Mouse (Mus musculus) hindbrain, embryonic 11.5 days (tissue): ENCODE measurements at regions not wholly inside any gene's neighbourhood (a gene's known extent, or its start where the extent isn't known, plus 50 kb on each side); places are given as distances from the start of the nearest gene placed in this dataset.

ENCODE experiments used
- ATAC-seq: fragments of 200-750 bp; cut with Nextera tagmentation; 2 replicates; pipeline ENCODE4 v1.8.0; 2017; ENCODE audit warnings: mild to moderate bottlenecking, moderate TSS enrichment, moderate library complexity; ENCODE audit not compliant: low FRiP score
- DNase-seq: peaks from one replicate; pipeline ENCODE4 v3.0.0-alpha.2; 2015; ENCODE audit warnings: low spot score
- H3K27ac ChIP-seq: fragments of 300-500 bp; sonication (generic); 2 replicates; pipeline ENCODE4 v1.5.1; 2014; ENCODE audit warnings: mild to moderate bottlenecking, low read depth, low read length
- H3K27me3 ChIP-seq: fragments of 300-500 bp; sonication (generic); 2 replicates; pipeline ENCODE4 v1.6.1; 2014; ENCODE audit warnings: mild to moderate bottlenecking, low read length, moderate library complexity, mixed read lengths; ENCODE audit not compliant: control insufficient read depth, insufficient read depth
- H3K36me3 ChIP-seq: fragments of 300-500 bp; sonication (generic); 2 replicates; pipeline ENCODE4 v1.6.1; 2014; ENCODE audit warnings: mild to moderate bottlenecking, low read length, moderate library complexity, mixed read lengths; ENCODE audit not compliant: control insufficient read depth, insufficient read depth
- H3K4me1 ChIP-seq: fragments of 300-500 bp; sonication (generic); replicated peaks from 2 replicates; pipeline ENCODE4 v1.6.1; 2014; ENCODE audit warnings: low read length, mixed read lengths; ENCODE audit not compliant: control insufficient read depth, insufficient read depth
- H3K4me2 ChIP-seq: fragments of 300-500 bp; sonication (generic); replicated peaks from 2 replicates; pipeline ENCODE4 v1.6.1; 2014; ENCODE audit warnings: mild to moderate bottlenecking, low read depth, low read length
- H3K4me3 ChIP-seq: fragments of 300-500 bp; sonication (generic); 2 replicates; pipeline ENCODE4 v1.5.1; 2014; ENCODE audit warnings: low read depth, low read length
- H3K9ac ChIP-seq: fragments of 300-500 bp; sonication (generic); 2 replicates; pipeline ENCODE4 v1.6.1; 2014; ENCODE audit warnings: low read depth, low read length
- H3K9me3 ChIP-seq: fragments of 300-500 bp; sonication (generic); 2 replicates; pipeline ENCODE4 v1.6.1; 2016; ENCODE audit warnings: low read length; ENCODE audit not compliant: control insufficient read depth
- whole genome bisulfite sequencing: fragments of 180-500 bp; shearing (Covaris S2); extraction: QIAGEN DNeasy Blood & Tissue Kit; methylation state at CpG from one replicate; pipeline ENCODE4 v1.1.7; 2014; 5-methylcytosine and 5-hydroxymethylcytosine counted together

- H3K36me3 ChIP-seq = no peaks in the 10 kb centered on the region
- H3K4me3 ChIP-seq = no peak overlapping the region
- no peaks in the 10 kb centered on the region for H3K4me1 ChIP-seq
- H3K4me2 ChIP-seq = no peak overlapping the region
- DNase-seq (no peak), ATAC-seq (no peak)
- 82% methylated on average over 3 of the region's 3 CpGs for WGBS
- no peak overlapping the region for H3K9ac ChIP-seq
- no peak overlapping the region for H3K27ac ChIP-seq
- H3K9me3 ChIP-seq = no peaks in the 10 kb centered on the region
- no peaks in the 10 kb centered on the region for H3K27me3 ChIP-seq
Measured at GRCm38 (mm10) chr6:22443170-22443569, 87.1 kb upstream of the Fam3c start.

- no peaks in the 10 kb centered on the region for H3K9me3 ChIP-seq
- WGBS = 91% methylated on average over 8 of the region's 8 CpGs
- H3K4me1 ChIP-seq = no peaks in the 10 kb centered on the region
- DNase-seq (no peak), ATAC-seq (no peak)
- H3K27ac ChIP-seq = no peak overlapping the region
- H3K4me3 ChIP-seq = no peak overlapping the region
- no peak overlapping the region for H3K9ac ChIP-seq
- no peaks in the 10 kb centered on the region for H3K27me3 ChIP-seq
- H3K4me2 ChIP-seq = no peak overlapping the region
- no peaks in the 10 kb centered on the region for H3K36me3 ChIP-seq
Measured at GRCm38 (mm10) chr6:22442591-22442990, 86.5 kb upstream of the Fam3c start.

- Histone ChIP-seq H3K27ac (no peak overlapping the region), H3K27me3 (no peaks in the 10 kb centered on the region), H3K4me3 (no peak overlapping the region), H3K36me3 (no peaks in the 10 kb centered on the region), H3K9ac (no peak overlapping the region), H3K9me3 (no peaks in the 10 kb centered on the region), H3K4me2 (no peak overlapping the region), H3K4me1 (no peaks in the 10 kb centered on the region)
- 86% methylated on average over 9 of the region's 9 CpGs for WGBS
- DNase-seq (no peak), ATAC-seq (no peak)
Measured at GRCm38 (mm10) chr6:22439871-22440270, 83.8 kb upstream of the Fam3c start.

GRCm38 (mm10) chr6:22429026-22429425, 73.0 kb upstream of the Fam3c start:
- H3K4me1 ChIP-seq = no peaks in the 10 kb centered on the region
- no peak overlapping the region for H3K9ac ChIP-seq
- ATAC-seq (no peak), DNase-seq (no peak)
- no peaks in the 10 kb centered on the region for H3K9me3 ChIP-seq
- no peak overlapping the region for H3K27ac ChIP-seq
- no peak overlapping the region for H3K4me2 ChIP-seq
- 62% methylated on average over 3 of the region's 3 CpGs for WGBS
- no peaks in the 10 kb centered on the region for H3K36me3 ChIP-seq
- H3K4me3 ChIP-seq = no peak overlapping the region
- no peaks in the 10 kb centered on the region for H3K27me3 ChIP-seq

GRCm38 (mm10) chr6:22424161-22424807, 68.2 kb upstream of the Fam3c start:
- ATAC-seq = no peak
- H3K4me3 ChIP-seq = no peak overlapping the region
- no peak for DNase-seq
- H3K27me3 ChIP-seq = no peaks in the 10 kb centered on the region
- H3K9ac ChIP-seq = no peak overlapping the region
- H3K36me3 ChIP-seq = no peaks in the 10 kb centered on the region
- H3K9me3 ChIP-seq = no peaks in the 10 kb centered on the region
- no peaks in the 10 kb centered on the region for H3K4me1 ChIP-seq
- H3K27ac ChIP-seq = no peak overlapping the region
- no peak overlapping the region for H3K4me2 ChIP-seq
- 90% methylated on average over 10 of the region's 10 CpGs for WGBS

GRCm38 (mm10) chr6:22423070-22423980, 67.3 kb upstream of the Fam3c start:
- no peak overlapping the region for H3K4me2 ChIP-seq
- no peaks in the 10 kb centered on the region for H3K27me3 ChIP-seq
- no peaks in the 10 kb centered on the region for H3K36me3 ChIP-seq
- WGBS = 85% methylated on average over 9 of the region's 9 CpGs
- ATAC-seq (no peak), DNase-seq (no peak)
- no peaks in the 10 kb centered on the region for H3K4me1 ChIP-seq
- H3K9ac ChIP-seq = no peak overlapping the region
- H3K4me3 ChIP-seq = no peak overlapping the region
- H3K9me3 ChIP-seq = no peaks in the 10 kb centered on the region
- H3K27ac ChIP-seq = no peak overlapping the region

GRCm38 (mm10) chr6:22421551-22421950, 65.5 kb upstream of the Fam3c start:
- H3K36me3 ChIP-seq = no peaks in the 10 kb centered on the region
- 72% methylated on average over 2 of the region's 2 CpGs for WGBS
- H3K9ac ChIP-seq = no peak overlapping the region
- no peak overlapping the region for H3K4me3 ChIP-seq
- no peaks in the 10 kb centered on the region for H3K27me3 ChIP-seq
- ATAC-seq = no peak
- DNase-seq = no peak
- no peak overlapping the region for H3K27ac ChIP-seq
- H3K9me3 ChIP-seq = no peaks in the 10 kb centered on the region
- no peaks in the 10 kb centered on the region for H3K4me1 ChIP-seq
- no peak overlapping the region for H3K4me2 ChIP-seq

- DNase-seq (no peak), ATAC-seq (no peak)
- Histone ChIP-seq H3K27ac (no peak overlapping the region), H3K9ac (no peak overlapping the region), H3K4me1 (no peaks in the 10 kb centered on the region), H3K9me3 (no peaks in the 10 kb centered on the region), H3K4me3 (no peak overlapping the region), H3K36me3 (no peaks in the 10 kb centered on the region), H3K27me3 (no peaks in the 10 kb centered on the region), H3K4me2 (no peak overlapping the region)
- 75% methylated on average over 4 of the region's 4 CpGs for WGBS
Measured at GRCm38 (mm10) chr6:22418279-22418678, 62.2 kb upstream of the Fam3c start.

GRCm38 (mm10) chr6:22417189-22417588, 61.1 kb upstream of the Fam3c start:
- Histone ChIP-seq H3K4me3 (no peak overlapping the region), H3K9ac (no peak overlapping the region), H3K4me1 (no peaks in the 10 kb centered on the region), H3K4me2 (no peak overlapping the region), H3K27ac (no peak overlapping the region), H3K36me3 (no peaks in the 10 kb centered on the region), H3K9me3 (no peaks in the 10 kb centered on the region), H3K27me3 (no peaks in the 10 kb centered on the region)
- DNase-seq = no peak
- ATAC-seq = no peak
- 48% methylated on average over 2 of the region's 2 CpGs for WGBS
